Mouse (Mus musculus) c-Kit-positive CD71-negative TER-119-negative erythroid progenitor cells, embryonic 14.5 days (primary cell): ENCODE measurements around the gene Cdk6.
"Not testable (repeated sequence)": the region's sequence is repeated elsewhere in the genome, so short reads cannot be mapped to it uniquely, and the experiment has no call there.

Experiments used
- DNase-seq: peaks from one replicate; pipeline ENCODE4 v3.0.0-alpha.2; 2013; ENCODE audit warnings: low read depth

Cdk6 gene

DNA sequence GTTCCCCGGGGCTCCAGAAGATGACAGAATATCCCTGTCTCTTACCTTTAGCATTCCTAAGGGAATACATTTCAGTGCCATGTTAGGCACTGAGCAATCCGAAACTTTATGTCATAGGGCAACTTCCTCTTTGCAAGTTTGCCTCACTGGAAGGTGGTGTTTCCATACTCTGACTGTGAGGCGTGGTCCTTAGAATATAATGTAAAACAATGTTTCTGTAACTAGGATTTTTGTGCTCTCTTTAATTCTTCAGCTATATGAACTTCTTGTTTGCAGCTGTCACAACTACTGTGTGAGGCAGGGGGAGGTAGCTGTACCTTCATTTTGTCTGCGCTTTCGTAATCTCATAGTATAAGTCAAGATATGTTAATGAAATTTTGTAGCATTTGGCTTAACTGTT, 92.8 kb downstream of the Cdk6 start:
- not testable (repeated sequence) for DNase-seq

DNA sequence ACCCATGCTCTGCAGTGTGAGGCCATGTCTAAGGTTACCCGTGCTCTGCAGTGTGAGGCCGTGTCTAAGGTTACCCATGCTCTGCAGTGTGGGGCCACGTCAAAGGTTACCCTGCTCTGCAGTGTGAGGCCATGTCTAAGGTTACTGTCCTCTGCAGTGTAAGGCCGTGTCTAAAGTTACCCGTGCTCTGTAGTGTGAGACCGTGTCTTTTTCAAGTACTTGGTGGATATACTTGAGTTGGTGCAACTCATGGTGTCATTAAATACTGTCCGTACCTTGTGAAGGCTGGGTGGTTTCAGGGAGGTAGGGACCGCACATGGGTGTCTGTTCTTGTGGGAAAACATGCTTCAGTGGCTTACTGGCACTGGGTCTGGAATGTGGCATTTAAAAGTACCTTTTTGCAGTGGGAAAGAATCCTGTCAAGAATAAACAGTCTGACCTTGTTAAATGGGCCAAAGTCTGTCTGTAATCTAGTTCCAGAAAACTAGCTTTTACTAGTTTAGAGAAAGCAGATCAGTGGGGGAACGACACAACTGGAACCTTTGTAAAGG, 97.2 kb downstream of the Cdk6 start:
- not testable (repeated sequence) for DNase-seq

DNA sequence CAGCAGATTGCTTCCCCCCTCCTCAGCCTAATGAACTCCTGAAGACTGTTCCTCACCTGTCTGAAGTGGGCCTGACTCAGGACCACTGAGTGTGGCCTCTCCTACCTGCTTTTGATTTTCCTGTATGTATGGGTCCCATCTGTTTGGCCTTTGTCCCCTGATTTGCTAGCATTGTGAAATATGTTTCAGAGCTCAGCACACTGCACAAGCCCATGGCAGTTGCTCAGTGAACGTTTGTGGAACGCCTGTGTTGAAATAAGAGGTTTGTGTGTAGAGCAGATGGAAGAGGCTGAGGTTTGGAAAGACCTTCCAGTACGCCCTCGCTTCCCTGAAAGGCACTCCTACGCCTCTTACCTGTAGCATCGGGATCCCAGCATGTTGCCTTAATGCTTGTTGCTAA, 98.1 kb downstream of the Cdk6 start:
- not testable (repeated sequence) for DNase-seq

DNA sequence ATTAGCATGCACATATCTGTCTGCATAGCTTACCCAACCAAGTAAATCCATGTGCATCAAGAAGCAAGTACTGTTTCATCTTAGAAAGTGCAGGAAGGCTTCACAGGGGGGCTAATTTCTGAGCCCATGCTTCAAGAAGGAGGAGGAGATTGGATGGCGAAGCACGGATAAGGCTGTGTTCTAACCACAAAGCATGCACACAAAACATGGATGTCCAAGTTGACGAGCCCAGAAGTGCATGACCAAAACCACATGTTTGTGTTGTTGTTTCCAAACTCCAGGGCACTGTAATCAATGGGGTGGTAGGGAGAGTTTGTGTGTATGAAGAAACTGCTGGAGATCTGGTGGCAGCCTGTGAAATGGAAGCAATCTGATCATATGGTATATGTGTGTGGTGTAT, 101.2 kb downstream of the Cdk6 start:
- DNase-seq, result not testable (repeated sequence)

DNA sequence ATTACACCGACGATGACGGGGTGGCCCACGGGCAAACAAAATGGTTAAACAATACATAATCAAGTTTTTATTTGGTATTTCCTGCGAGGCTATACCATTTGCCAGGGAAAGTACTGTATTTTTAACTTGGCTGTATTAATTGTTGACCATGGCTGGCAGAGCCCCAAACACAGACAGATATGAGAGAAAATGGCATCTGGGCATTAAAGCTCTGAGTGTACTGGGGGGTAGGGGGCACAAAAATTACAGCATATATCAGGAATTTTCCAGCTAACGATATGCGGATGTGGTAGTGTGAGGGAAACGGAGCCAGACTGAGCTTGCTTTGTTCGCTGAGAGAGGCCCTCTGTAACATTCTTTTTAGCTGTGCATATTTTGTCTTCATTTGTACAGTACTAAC, 109.9 kb downstream of the Cdk6 start:
- DNase-seq, result not testable (repeated sequence)

DNA sequence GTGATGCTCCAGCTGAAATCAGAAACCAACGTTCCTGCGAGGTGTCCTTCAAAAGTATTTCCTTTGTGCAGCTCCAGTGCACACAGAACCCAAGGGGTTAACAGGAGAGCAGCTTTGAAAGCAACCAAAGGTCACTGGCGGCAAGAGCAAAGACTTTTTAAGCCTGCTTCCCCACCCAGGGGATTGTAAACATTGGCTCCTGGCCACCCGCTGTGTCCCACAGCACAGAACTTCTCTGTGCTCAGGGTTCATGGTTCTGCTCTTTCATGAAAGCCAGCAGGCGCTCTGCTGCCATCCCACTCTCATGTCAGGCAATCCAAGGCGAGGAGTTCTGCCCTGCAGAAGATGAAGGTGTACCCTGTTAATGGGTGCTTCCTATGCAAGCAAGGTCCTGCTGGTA, 112.7 kb downstream of the Cdk6 start:
- not testable (repeated sequence) for DNase-seq

DNA sequence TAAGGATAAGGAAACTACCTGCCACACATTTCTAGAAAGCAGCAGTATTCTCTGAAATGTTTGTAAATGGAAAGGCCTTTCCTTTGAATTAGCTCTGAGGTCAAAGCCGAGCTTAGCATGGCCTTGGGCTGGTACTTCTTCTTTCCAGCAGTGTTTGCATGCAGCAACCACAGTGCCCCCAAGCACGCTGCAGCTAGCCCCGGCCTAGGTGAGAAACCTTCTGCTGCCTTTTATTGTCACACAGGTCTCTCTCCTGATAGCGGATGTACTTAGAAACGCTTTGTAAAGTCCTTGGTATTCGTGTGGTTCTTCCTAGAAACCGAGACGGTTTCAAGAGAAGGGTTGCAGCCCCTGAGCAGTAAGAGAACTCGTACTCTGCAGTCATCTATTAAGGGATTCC, 119.6 kb downstream of the Cdk6 start:
- DNase-seq, result peak; percentile 18

DNA sequence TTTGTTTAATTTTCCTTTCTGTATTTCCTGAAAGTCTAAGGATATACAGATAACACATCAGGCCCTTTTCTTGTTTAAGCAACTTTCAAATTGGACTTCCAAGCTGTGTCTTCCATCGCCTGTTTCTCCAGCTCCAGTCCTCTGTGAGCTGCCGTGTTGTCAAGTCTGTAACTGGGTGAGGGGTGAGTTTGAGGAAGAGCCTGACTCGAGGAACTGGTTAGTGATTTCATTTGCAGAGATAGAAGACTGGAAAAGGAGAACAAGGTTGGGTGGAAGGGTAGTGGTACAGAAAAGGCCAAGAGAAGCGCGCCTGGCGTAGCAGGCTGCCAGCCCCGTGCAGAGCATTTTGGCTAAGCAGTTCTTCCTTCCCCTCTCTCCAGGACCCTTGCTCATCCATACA, 120.1 kb downstream of the Cdk6 start:
- no peak for DNase-seq

DNA sequence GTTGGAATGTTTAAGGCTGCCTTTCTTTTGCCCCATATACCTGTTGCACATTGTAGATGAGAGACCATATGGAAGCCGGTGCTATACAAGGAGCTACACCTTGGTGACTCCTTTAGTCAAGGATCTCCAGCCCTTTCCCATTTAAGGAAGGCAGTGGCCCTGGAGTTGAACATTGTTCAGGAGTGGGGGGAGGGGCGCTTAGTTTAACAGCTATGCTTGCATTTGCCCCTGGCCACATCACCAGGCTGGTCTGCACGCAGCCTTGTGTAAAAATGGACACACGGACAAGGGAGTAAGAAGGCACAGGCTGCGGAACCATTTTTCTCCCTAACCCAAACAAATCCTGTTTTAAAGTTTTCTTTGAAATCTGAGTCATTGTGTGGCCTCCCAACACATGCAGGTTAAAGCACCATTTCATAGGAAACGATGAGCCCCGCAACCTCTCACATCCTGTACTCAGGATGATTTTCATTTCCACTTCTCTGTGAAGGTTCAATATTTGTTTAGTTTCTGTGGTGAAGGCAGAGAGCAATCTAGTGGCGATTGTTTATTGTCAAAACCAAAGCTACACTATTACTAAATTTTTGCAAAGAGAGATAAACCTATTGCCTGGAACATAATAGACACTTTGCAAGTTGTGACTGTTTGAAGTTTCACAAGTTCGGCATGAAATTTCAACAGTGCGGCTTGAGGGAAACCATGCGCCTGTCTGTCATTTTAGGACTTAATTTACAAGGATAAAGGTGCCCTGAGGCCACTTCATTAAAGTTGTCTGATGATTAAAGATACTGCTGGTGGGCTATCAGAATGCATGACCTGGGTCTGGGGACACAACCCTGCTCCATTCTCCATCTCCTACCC, 121.8 kb downstream of the Cdk6 start:
- no peak for DNase-seq

DNA sequence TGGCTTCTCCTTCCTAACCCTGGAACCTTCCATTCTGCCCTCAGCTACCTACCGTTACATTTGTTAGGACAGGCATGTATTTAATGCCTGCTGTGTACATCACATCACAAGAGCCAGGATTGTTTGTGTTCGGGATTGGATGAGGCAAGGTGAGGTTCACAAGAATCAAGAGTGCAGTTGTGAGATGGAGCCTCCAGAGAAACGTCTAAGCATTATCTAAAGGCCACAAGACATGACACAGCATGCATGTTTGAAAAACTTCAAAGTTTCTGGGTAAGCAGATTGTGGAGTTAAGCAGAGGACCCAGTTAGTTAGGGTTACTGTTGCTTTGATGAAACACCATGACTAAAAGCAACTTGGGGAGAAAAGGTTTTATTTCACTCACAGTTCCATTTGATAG, 122.5 kb downstream of the Cdk6 start:
- no peak for DNase-seq

DNA sequence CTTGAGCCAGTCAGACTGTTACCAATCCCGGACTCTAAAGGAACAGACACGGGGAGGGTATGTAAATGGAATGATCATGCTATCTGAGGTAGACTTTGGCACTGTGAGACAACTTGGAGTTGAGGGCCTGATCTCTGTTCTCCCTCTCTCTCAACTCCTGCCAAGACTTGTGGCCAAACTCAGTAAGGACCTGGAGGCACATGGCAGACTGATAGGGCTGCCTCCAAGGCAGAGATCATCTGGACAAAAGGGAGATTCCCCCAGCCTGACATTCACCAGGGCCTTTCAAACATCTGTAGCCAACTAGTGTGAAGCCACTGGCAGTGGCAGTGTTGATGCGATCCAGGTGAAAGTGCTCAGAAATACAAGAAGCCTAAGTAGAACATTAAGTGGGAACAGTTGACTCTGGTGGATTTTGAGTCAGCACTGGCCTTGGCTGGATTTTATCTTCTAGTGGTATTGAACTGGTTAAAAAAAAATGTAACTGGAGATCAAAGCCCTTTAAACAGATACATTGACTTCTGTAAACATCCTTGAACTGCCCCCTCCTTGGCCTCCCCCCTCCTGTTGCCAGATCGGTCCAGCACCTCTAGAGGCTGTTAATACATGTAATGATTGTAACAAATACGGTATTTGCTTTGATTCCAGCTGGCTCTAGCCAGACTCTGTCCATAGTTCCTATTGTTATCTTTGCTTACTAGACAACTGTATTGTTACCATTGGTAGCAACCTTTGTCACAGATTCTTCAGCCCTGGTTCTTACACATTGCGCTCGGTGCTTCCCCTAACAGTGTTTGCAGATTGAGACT, 125.0 kb downstream of the Cdk6 start:
- DNase-seq, result no peak

DNA sequence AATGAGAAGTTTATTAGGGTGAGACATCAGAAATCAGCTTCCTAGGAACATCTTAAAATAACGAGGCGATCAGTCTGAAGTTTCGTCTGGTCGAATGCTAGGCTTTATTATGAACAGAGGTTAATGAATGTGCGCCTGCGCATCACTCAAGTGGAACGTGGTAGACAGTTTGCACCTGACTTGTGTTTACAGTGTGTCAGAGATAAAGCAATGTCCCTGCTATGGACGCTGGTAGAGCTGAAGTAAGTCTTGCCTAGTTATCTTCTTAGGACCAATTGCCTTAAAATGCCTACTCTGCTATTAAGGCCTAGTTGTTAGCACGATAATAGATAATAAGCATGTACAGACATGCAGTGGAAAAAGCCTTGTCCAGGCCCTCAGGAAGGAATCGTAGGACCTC, 129.6 kb downstream of the Cdk6 start:
- no peak for DNase-seq

DNA sequence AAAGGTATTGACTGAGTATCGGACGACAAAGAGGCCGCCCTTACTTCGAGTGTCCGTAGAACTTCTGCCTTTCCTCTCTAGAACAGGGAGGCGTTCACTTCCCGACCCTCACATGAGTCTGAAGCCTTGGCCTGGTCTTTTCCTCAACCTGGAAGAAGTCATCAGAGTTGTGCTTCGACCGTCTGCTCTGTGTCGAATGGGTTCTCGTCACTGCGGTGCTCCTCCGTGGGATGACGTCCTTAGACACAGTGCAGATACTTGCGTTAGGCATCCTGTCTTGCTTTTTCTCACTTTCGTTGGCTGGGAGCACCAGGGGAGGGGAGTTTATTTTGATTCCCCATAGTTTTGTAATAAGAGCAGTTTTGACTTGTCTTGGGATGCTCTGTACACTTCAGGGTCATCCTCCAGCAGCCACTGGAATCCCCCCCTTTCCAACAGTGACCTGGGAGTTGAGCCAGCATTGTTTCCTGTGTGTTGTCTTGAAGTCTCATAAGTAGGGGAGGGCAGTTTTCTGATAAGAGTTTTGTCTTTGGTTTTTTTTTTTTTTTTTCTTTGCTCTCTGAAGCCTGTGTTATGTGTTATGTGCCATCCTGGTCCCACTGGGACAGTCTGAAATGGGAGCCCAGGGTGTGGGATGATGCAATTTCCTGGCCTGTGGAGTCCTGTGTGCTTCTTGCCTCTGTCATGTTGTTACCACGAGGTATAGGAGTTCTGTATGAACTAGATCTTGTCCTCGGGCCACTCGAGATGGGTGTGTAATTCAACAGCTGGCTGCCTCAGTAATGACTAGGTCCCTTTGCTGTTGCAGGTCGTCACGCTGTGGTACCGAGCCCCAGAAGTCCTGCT, 131.2 kb downstream of the Cdk6 start:
- DNase-seq, result no peak

DNA sequence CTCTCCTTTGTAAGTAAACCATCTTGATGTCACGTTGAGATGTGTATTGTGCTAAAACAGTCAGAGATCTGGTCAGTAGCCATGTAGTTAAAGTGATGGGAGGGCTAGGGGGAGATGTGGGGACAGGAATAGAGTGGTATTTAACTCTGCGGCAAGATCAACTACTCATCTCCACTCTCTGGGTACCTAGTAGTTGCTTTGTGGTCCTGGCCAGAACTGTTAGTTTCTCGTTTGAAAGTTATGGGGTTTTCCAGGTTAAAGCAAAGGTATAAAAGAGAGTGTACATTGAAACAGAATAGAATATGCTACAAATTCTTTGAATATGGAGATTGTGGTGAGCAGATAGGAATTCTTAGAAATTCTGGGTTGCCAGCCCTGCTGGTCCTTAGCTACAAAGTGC, 136.4 kb downstream of the Cdk6 start:
- no peak for DNase-seq

DNA sequence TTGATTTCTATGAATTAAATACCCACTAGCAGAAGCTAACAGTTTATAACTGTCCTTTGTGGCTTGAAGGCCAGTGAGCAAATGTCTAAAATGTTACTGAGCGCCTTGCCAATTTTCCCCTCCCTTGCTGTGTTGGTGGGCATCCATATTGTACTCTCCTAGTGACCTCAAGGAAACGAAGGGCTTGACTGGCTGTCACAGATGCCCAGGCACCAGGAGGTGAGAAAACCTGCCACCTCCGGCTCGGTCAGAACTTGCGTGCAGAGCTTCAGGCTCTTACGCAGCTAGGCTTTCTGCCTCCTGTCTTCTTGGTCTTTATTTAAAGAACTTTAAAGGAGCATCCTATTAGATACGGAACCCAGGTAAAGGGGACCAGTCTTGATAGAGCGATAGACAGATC, 136.9 kb downstream of the Cdk6 start:
- DNase-seq, result no peak

DNA sequence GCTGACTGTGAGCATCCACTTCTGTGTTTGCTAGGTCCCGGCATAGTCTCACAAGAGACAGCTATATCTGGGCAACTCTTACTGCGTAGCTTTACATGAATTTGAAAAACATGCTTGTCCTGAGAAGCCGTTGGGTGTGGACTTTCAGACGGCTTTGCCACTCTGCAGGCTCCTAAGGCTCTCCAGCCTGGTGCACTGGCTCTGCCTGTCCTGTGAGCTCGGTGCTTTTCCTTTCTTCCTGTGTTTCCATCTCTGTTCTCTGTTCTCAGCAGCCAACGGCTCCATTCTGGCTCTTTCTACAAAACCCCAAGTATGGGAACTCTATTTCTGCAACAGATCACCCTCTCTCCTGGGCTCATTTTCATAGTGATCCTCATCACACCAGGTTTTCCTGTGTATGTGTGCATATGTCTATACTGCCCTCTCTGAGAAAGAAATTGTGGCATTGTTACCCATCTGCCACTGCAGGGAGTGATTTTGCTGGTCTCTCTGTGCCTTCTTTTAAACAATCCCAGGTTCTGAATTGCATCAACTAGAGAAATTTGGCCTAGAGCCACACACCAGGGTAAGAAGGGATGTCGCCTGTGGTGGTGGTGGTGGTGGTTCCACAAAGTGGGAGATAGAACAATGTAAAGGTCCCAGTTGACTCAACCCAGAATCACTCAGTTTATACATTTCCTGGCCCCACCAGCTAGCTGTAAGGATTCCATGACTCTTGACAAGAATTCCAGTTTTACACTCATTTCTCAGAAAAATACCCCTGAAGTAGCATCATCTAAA, 137.9 kb downstream of the Cdk6 start:
- DNase-seq, result no peak

DNA sequence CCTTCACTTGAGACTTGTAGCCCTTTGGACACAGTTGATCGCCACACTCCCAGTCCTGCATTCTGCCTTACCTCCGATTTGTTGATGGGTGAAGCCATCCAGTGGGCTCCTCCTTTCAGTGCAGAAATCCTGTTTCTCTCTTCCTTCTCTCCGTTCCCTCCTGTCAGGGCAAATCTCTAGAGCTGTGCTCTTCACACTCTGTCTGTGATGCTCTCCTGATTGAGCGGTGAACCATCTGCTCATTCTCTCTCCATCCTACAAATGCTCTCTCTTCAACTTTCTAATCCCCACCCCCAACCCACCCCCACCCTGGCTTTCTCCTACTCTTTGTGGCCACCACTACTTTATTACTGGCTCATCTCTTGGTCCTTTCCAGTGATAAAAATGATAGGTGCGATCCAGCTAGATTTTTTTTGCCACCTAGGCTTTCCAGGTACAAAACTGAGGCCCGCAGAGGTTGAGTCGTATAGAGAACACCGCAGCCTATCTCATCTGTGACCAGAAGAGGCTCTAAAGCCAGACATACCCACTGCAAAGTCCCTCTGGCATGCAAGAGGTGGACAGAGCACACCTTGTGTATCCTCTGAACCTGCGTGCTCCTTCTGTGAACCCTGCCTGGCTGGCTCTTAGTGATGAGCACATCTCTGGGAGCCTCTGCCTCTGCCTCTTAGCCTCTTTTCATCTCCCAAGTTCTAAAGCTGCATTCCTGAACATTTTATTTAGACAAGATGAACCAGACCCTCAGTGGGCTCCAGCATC, 139.5 kb downstream of the Cdk6 start:
- no peak for DNase-seq

DNA sequence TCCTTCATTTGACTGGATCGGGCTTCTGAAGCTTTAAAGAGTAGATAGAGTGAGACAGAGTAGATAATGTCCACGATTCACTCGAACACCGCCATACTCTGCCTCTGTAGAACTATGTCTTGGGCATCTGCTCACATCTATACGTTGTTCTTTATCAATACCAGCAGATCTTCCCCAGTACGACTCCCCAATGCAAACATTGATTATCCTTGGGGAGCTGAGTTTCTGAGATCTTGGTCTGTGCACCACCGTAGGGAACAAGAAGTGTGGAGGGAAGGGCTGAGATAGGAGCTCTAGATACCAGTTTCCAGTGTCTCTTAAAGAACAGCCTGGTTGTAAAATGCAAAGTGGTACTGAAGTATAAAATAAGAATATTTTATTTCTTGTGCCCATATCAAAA, 141.2 kb downstream of the Cdk6 start:
- DNase-seq, result no peak

DNA sequence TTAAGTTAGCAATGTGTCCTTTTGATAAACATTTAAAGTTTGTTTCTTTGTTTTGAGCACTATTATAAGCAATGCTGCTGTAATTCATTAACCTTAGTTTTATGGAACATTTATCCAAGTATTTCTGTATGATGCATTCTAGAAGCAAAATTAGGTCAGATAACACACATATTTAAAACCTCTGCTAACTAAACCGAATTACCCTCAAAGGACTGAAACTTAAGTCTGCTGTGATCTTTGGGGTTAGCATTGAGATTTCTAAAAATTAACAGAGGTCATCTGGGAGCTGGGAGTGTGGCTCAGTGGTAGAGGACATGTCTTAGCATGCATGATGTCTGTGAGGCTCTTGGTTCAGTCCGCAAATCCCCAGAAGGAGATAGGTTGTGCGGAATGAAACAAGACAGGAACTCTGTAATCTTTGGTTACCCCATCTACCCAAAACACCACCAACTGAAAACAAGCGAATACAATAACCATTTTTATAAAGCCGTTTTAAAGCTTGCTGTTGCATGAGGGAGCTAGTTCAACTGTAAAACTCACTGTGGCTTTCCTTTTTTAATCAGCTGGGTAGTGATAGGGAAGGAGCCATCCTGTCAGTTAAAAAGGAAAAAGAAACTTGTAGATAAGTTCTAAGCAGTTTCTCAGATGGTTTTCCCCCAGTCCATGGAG, 141.9 kb downstream of the Cdk6 start:
- no peak for DNase-seq
